Mouse (Mus musculus) retina, postnatal 1 day (tissue): ENCODE measurements around the gene Rapsn.
"Not testable (repeated sequence)": the region's sequence is repeated elsewhere in the genome, so short reads cannot be mapped to it uniquely, and the experiment has no call there.

Experiments
- DNase-seq: peaks from one replicate; pipeline ENCODE4 v3.0.0-alpha.2; 2012

Rapsn gene

DNA sequence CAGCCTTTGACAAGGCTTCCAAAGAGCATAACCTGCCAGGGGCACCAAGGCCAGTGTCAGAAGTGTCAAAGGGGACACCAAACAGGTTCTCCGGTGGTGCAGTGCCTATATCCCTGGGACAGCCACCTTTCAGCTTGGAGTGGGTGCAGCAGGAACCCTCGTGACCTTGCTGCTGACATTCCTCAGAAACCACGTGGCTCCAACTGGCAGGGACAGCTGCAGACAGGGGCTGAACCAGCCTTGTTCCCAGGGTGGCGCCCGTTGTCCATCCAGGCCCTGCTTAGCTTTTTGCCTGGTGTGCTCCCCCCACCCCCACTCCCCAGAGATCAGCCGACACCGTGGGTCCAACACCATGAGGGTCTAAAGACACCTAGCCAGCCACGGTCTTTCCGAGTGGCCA is at the start of gene Rapsn:
TSS of gene Rapsn (plus strand) at position 236 of the 400 bp plus-strand sequence.
- DNase-seq = peak; percentile 34

DNA sequence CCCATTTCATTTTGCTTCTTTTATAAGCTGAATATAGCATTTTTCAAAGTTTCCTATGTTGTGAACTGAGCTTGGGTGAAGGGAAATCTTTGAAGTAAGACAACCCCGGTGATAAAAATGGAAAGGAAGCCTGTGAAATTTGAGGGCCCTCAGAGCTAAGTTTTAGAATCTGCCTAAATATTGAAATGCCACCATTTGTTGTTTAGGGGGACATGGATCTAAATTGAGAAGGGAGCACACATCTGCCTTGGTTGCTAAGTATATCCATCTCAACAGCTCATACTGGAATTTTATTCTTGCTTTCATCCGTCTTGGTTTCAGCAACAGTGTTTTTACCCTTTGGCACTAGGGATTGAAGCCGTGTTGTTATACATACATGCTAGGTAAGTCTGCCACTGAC is 49.4 kb upstream of the Rapsn start:
- DNase-seq = no peak

GRCm38 (mm10) chr2:91008536-91008935 is 26.9 kb upstream of the Rapsn start:
- no peak for DNase-seq

DNA sequence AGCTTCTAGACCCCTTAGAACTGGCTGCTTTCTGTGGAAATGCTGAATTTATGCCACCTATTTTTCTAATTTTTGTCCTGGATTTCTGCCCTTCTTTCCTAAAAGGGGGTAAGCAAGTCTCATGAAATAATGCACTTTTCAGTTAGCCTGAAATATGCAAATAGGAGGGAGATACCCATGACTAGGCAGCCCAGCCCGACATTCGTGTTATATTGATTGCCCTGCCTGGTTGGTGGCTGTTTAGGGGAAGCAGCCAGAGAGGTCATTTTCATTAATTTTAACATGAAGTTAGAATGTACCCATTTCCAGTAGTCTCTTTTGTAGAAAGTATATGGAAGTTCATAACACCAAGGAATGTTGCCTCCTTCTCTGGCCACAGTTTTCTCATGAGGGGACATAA is 21.5 kb upstream of the Rapsn start:
- DNase-seq = no peak

- DNase-seq = no peak
Measured at GRCm38 (mm10) chr2:91015386-91015785, 20.0 kb upstream of the Rapsn start.

GRCm38 (mm10) chr2:91018061-91018788 is 17.2 kb upstream of the Rapsn start:
- no peak for DNase-seq

DNA sequence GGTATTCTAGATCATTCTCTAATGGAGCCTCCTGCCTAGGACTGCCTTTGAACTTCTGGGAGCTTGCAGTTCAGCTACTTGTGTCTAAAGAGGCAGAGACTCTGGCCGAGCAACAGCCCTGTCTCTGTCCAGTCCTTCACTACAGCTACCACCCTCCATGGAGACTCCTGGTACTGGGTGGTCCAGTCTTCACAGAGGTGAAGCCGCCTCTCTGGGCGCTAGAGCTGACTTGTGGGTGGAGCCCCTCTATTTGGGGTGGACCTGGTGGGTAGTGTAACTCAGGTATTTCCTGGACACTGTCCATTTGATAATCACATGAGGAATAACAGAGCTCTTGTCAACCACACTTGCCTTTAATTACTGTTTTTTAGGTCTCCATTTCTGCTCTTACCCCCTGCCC is 15.5 kb upstream of the Rapsn start:
- DNase-seq = no peak

DNA sequence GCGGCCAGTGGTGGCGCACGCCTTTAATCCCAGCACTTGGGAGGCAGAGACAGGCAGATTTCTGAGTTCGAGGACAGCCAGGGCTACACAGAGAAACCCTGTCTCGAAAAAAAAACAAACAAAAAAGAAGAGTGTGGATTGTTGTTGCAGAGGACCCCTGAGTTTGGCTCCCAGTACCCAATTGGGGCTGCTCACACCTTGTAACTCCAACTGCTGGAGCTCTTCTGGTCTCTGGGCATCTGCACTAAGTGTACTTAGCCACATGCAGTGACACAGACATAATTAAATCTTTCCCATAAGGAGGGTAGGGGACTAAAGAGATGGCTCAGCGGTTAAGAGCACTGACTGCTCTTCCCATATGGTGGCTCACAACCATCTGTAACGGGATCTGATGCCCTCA is 13.2 kb upstream of the Rapsn start:
- not testable (repeated sequence) for DNase-seq

GRCm38 (mm10) chr2:91023131-91023530 is 12.3 kb upstream of the Rapsn start:
- DNase-seq = no peak

DNA sequence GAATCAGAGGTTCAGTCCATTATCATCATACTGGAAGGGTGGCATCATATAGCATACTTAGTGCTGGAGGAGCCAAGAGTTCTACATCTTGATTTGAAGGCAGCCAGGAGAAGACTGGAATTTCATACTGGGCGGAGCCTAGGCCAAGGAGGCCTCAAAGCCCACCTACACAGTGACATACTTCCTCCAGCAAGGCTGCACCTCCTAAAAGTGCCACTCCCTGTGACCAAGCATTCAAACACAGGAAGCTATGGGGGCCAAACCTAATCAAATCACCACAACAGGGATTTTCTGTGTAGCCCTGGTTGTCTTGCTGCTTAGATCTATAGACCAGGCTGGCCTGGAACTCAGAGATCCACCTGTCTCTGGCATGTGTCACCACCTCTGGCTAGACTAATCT is 11.5 kb upstream of the Rapsn start:
- no peak for DNase-seq

GRCm38 (mm10) chr2:91025081-91025516 is 10.3 kb upstream of the Rapsn start:
- no peak for DNase-seq

DNA sequence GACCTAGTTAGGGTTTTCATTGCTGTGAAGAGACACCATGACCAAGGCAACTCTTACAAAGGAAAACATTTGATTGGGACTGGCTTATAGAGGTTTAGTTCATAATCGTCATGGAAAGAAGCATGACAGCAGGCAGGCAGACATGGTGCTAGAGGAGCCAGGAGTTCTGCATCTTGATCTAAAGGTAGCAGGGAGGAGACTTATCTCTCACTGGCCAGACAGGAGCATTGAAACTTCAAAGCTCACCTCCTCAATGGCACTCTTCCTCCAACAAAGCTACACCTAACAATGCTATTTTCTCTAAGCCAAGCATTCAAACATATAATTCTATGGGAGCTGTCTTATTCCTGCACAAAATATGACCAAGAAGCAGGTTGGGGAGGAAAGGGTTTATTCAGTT is 8.9 kb upstream of the Rapsn start:
- no peak for DNase-seq

- no peak for DNase-seq
Measured at GRCm38 (mm10) chr2:91027391-91028214, 7.8 kb upstream of the Rapsn start.

DNA sequence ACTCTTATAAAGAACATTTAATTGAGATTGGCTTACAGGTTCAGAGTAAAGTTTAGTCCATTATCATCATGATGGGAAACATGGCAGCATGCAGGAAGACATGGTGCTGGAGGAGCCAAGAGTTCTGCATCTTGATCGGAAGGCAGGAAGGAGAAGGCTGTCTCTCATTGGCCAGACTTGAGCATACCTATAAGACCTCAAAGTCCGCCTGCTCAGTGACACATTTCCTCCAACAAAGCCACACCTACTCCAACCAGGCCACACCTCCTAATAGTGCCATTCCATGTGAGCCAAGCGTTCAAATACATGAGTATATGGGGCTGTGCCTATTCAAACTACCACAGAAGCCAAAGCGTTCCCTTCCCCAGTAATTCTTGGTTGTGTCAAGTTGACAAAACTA is 4.2 kb upstream of the Rapsn start:
- no peak for DNase-seq

GRCm38 (mm10) chr2:91033000-91033399 is 2.4 kb upstream of the Rapsn start:
- peak; percentile 42 for DNase-seq

DNA sequence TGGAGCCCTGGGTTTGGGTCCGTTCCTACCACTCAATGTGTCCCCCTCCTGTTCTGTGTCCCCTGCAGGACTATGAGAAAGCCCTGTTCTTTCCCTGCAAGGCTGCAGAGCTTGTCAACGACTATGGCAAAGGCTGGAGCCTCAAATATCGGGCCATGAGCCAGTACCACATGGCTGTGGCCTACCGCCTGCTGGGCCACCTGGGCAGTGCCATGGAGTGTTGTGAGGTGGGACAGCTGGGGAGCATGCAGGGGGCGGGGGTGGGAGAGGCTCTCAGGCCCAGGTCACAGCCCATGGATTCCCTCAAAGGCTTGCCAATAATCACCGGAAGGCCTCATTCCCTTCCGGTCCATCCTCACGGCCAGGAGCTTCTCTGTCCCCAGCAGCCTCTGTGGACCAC is 6.4 kb downstream of the Rapsn start:
- DNase-seq = no peak

- no peak for DNase-seq
Measured at GRCm38 (mm10) chr2:91042651-91043398, 7.4 kb downstream of the Rapsn start.

DNA sequence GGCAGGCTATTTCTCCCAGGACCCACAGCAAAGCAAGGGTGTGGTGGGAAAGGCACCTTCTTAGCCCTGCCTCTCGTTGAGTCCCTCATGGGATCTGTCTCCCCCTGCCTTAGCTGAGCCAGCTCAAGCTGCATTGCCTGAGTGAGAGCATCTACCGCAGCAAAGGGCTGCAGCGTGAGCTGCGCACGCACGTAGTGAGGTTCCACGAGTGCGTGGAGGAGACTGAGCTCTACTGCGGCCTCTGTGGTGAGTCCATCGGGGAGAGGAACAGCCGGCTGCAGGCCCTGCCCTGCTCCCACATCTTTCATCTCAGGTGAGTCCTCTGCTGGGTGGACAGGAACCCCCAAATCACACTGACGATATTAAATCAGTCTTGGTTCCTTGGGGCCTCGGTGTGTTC is 9.3 kb downstream of the Rapsn start:
- no peak for DNase-seq

GRCm38 (mm10) chr2:91045805-91046204 is 10.4 kb downstream of the Rapsn start:
- DNase-seq = not testable (repeated sequence)

DNA sequence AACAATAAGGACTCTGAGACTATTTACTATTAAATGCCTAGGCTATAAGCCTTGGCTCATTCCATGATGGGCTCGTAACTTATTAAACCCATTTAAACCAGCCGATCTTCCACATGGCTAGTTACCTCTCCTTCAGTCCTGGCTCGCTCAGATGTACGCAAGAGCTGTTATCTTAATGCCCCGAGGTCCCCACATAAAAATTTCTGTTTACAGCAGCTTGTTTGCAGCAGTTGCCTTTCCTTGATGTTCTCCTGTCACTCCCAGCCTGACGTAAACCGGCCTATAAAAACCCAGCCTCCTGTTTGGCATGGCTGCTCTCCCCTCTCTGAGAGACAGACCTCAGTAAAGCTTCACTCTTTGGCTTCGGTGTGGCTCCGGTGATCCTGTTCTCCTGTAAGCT is 11.9 kb downstream of the Rapsn start:
- DNase-seq = peak; percentile 26

DNA sequence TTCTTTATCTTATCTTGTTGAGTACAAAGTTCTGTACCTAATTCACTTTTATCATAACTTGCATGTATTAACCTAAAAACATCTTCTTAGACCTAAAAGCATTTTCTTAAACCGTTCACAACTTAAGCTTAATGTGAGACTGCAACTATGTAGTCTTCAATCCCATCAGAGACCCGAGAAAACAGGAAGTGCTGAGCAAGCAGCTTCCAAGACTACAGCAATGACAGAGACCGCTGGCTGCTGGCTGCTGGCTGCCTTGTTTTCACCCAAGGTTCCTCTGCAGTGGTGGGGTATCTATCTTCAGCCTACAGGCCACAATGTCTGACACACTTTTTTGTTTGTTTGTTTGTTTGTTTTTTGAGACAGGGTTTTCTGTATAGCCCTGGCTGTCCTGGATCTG is 16.5 kb downstream of the Rapsn start:
- DNase-seq = no peak

DNA sequence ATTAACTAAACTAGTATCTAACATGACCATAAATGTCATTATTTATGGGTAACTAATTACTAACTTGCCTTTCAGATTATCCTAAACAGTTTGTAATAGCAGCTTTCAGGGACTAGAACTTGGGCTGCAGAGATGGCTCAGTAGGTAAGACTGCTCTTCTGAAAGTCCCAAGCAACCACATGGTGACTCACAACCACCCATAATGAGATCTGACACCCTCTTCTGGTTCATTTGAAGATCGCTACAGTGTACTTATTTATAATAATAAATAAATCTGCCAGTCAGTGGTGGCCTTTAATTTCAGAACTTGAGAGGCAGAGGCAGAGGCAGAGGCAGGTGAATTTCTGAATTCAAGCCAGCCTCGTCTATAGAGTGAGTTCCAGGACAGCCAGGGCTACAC is 17.3 kb downstream of the Rapsn start:
- DNase-seq = peak; percentile 26

GRCm38 (mm10) chr2:91053181-91053933 is 17.9 kb downstream of the Rapsn start:
- peak; percentile 15 for DNase-seq
